Mouse (Mus musculus) R1 (cell line): ENCODE measurements at regions not wholly inside any gene's neighbourhood (a gene's known extent, or its start where the extent isn't known, plus 50 kb on each side); places are given as distances from the start of the nearest gene placed in this dataset.

ENCODE experiments used
- DNase-seq: peaks from one replicate; pipeline ENCODE4 v3.0.0-alpha.2; 2018; ENCODE audit warnings: low read depth, low spot score

DNA sequence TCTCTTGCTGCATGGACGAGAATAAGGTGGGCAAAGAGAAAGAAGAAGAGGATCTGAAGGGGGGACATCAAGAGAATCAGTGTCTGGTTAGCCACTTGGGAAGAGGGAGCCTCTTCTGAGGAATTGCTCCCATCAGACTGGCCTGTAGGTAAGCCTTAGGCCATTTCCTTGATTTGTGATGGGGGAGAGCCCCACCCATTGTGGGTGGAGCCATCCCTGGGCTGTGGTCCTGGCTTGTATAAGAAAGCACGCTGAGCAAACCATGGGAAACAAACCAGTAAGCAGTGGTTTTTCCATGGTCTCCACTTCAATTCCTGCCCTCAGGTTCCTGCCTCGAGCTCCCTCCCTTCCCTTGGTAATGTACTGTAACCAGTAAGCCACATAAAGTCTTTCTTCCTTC is 57.7 kb upstream of the Sez6l start:
- peak; percentile 50 for DNase-seq

DNA sequence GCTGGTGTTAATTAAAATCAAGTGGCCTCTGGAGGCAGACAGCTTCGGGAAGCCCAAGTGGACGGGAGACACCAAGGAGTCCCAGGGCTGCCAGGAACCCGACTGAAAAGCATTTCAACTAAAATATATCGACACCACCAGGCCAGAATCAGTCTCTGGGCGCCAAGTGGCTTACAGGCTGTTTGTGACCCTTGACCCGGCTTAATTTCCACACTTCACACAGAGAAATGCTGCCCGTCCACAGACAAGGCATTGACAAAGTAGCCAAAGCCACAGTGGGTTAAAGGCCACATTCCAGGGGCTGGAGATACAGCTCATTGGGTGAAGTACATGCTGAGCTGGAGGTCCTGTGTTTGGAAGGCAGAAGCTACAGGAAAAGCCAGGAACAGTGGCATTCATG is 54.8 kb upstream of the Sez6l start:
- no peak for DNase-seq

DNA sequence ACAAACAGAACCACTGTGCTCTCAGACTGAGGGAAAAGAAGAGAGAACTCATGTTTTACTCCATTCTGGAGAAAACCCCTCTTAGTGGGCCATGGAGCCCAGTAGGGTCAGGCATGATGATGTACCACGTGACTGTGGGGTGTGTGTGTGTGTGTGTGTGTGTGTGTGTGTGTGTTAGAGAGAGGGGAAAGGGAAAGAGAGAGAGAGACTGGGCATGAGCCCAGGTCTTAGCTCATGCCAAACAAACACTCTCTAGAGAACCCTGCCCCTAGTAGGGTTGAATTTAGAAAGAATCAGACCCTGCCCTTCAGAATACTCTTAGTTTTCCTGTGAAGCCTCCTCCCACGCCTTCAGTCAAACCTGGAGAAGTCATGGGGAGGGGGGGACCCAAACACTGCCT is 52.7 kb upstream of the Sez6l start:
- no peak for DNase-seq

DNA sequence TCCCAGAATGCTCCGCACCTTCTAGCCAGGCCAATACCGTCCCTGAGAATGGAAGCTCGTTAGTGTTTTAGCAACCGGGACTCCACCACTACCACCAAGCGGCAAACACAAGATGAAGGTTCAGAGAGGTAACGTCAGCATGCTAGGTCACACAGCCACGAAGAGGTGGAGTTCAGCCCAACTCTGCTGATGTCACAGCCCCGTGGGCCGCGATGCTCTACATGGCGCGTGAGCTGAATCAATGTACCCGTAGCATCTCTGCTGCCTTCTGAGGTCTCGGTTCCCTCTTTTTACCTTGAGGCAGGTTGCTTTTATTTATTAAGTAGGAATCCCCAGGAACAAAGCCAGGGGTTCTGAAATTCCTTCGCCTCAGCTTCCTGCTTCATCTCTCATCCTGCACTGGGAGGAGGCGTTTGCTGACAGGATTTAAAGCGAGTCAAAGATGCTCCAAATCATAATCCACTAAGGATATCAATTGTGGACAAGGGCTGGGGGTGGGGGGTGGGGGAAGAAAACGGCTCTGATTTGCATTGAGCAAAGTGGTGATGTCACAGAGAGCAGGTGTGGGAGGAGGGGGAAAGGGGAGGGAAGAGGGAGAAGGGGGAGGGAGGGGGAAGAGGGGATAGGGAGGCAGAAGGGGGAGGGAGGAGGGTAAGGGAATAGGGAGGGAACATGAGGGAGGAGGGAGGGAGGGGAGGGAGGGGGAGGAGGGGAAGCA is 51.2 kb upstream of the Sez6l start:
- DNase-seq = no peak

DNA sequence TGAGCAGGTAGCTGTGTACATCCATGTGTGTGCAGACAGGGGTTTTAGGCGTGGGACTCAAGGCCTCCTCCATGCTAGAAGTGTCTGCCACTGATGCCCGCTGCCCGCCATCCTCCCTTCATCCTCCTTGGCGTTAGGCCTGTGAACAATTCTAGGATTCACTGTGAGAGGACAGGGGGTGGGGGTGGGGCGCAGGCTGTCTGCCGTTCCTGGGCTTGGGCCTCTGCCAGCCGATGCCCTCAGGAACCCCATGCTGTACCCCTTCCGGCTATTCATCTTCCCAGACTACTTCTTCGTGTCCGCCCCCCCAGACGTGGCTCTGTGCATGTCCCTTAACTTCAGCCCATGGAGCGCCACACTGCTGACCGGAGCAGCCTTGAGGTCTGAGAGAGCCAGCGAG is 50.3 kb upstream of the Sez6l start:
- no peak for DNase-seq
